Mouse (Mus musculus) hindbrain, embryonic 10.5 days (tissue): ENCODE results near the gene P3h2. TPM values are rescaled to one million over a fixed set of nuclear protein-coding genes. Genes with fewer than 3 reads are reported as not detected.
A peak's percentile ranks its signal among the peaks of the same experiment; 100 is the strongest.

ENCODE experiments used
- DNase-seq: peaks from one replicate; pipeline ENCODE4 v3.0.0-alpha.2; 2017; ENCODE audit warnings: low spot score
- H3K27ac ChIP-seq: fragments of 300-500 bp; sonication (generic); 2 replicates; pipeline ENCODE4 v1.5.1; 2016; ENCODE audit warnings: mild to moderate bottlenecking, moderate library complexity
- H3K27me3 ChIP-seq: fragments of 300-500 bp; sonication (generic); 2 replicates; pipeline ENCODE4 v1.6.1; 2016; ENCODE audit warnings: mild to moderate bottlenecking; ENCODE audit not compliant: poor library complexity, insufficient read depth, severe bottlenecking
- H3K36me3 ChIP-seq: fragments of 300-500 bp; sonication (generic); 2 replicates; pipeline ENCODE4 v1.6.1; 2016; ENCODE audit warnings: mild to moderate bottlenecking, moderate library complexity
- H3K4me1 ChIP-seq: fragments of 300-500 bp; sonication (generic); replicated peaks from 2 replicates; pipeline ENCODE4 v1.6.1; 2016; ENCODE audit warnings: mild to moderate bottlenecking
- H3K4me3 ChIP-seq: fragments of 300-500 bp; sonication (generic); 2 replicates; pipeline ENCODE4 v1.5.1; 2016; ENCODE audit warnings: mild to moderate bottlenecking, moderate library complexity
- H3K9me3 ChIP-seq: fragments of 300-500 bp; sonication (generic); 2 replicates; pipeline ENCODE4 v1.6.1; 2016; ENCODE audit warnings: mild to moderate bottlenecking, moderate library complexity
- WGBS: fragments of 180-500 bp; shearing (Covaris S2); methylation state at CpG from one replicate; pipeline ENCODE4 v1.1.7; 2016; 5-methylcytosine and 5-hydroxymethylcytosine counted together
- polyA plus RNA-seq: library from polyadenylated mRNA; unstranded; fragments of >200 nt; fragmentation: Nextera tagmentation; extraction: Ambion mirVana; gene quantifications from 2 replicates; pipeline ENCODE4 v1.2.1, GENCODE M21; 2016

The P3h2 gene
- polyA plus RNA-seq, result 1.9 and 2.1 TPM in 2 replicates

DNA sequence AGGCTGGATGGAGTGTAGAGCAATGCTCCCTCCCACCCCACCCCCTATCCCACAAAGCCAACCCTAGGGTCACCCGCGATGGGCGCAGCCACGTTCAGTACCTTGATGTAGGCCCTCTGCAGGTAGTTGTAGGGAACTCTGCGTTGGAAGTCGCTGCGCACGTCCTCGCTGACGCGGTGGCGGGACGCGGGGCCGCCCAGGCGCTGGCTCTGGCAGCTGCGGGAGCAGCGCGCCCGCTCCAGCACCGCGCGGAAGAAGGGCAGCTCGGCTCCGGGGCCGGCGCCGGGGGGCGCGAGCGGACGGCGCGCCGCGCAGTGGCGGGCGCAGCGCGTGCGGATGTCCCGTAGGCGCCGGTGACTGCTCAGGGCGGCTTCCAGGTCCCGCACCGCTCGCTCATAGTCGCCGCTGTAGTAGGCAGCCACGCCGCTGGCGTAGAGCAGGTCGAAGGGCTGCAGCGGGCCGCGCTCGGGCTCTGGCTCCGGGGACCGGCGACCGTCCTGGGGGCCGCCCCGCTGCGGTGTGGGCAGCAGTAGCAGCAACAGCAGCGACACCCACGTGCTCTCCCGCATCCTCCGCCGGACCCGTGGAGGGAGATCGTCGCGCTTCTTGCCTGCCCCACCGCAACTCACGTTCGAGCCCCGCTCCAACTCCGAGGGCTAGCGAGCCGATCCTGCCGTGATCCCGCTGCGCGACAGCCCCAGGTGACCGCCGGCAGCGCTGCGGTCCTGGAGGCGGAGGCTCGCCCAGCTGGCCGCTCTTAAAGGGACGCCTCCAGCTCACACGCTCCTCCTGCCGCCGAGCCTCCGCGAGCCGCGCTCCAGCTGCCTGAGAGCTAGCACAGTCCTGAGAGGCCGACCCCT is at the start of gene P3h2:
TSS of gene P3h2 (minus strand) at position 670 of the 860 bp plus-strand sequence.
- WGBS, result under 1% methylated on average over 100 of the region's 101 CpGs
- DNase-seq, result peak; percentile 79
- 0 out of 2 replicates have a peak, but pooled peaks cover 4% of the 10 kb centered on the region for H3K9me3 ChIP-seq
- peaks cover 32% of the 10 kb centered on the region for H3K27me3 ChIP-seq
- peak within 1 kb of the TSS; percentile 89 for H3K27ac ChIP-seq
- no peaks in the 10 kb centered on the region for H3K36me3 ChIP-seq
- H3K4me3 ChIP-seq, result peak within 1 kb of the TSS; percentile 74
- peaks cover 21% of the 10 kb centered on the region; the same call in 1 of the 2 replicates for H3K4me1 ChIP-seq

DNA sequence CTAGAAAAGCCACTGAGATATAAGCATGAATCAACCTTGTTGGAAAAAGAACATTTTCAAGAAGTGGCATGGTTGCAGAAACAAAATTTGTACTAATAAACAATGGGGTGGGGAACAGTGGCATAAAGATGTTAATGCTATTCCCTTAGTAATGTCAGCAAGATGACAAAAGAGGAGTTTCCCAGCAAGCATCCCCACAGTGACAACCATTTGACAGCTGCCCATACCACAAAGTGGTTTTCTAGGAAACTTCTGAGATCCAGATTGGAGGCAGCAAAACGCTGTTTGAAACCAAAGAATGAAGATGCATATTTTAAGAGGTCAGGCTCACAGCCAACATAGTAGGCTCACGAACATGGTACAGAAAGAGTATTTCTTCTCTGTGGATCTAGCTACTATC is 46.7 kb upstream of the P3h2 start:
- Histone ChIP-seq H3K4me1 (no peaks in the 10 kb centered on the region), H3K4me3 (no peak overlapping the region), H3K27me3 (no peaks in the 10 kb centered on the region), H3K9me3 (no peaks in the 10 kb centered on the region), H3K36me3 (no peaks in the 10 kb centered on the region), H3K27ac (no peak overlapping the region)
- 88% methylated on average over 2 of the region's 2 CpGs for WGBS
- DNase-seq, result no peak

GRCm38 (mm10) chr16:26150943-26151342 is 45.4 kb upstream of the P3h2 start:
- WGBS, result 73% methylated on average over 1 of the region's 1 CpGs
- H3K4me3 ChIP-seq, result no peak overlapping the region
- H3K9me3 ChIP-seq, result no peaks in the 10 kb centered on the region
- H3K36me3 ChIP-seq, result no peaks in the 10 kb centered on the region
- H3K27me3 ChIP-seq, result no peaks in the 10 kb centered on the region
- no peak for DNase-seq
- no peaks in the 10 kb centered on the region for H3K4me1 ChIP-seq
- H3K27ac ChIP-seq, result no peak overlapping the region

DNA sequence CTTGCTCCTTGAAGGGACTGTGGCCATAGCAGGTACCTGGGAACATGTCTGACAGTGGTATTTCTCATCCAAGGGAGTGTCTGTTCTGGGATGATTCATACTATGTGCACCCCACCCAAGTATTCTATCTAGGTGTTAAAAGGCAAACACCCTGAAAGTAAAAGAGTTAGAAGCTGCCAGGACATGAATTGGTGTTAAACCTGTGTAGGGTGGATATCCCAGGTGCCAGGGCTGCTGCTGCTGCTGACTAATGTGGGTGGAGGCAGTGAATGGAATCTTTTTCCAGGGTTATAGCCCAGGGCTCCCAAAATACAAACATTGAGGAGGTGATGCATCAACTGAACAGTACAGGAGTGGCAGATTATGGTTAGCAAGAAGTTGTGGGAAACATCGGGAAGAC is 41.3 kb upstream of the P3h2 start:
- no peak overlapping the region for H3K27ac ChIP-seq
- DNase-seq, result no peak
- no peaks in the 10 kb centered on the region for H3K9me3 ChIP-seq
- H3K4me1 ChIP-seq, result no peaks in the 10 kb centered on the region
- no peaks in the 10 kb centered on the region for H3K27me3 ChIP-seq
- 94% methylated on average over 1 of the region's 1 CpGs for WGBS
- no peak overlapping the region for H3K4me3 ChIP-seq
- H3K36me3 ChIP-seq, result no peaks in the 10 kb centered on the region

DNA sequence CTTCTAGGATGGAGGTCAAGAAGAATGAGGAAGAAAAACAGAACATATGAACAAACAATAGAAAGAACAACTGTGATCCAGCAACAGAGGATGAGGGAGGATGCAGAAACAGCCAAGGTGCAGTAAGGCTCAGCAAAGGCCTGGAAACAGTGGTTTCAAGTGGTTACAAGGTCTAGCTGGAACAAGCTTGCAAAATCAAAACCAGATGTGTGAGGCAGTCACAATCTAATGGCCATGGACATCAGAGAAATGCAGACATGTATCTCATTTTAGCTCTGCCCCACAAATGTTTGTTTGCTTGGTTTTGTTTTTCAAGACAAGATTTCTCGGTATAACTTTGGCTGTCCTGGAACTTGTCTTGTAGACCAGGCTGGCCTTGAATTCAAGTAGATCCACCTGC is 25.5 kb upstream of the P3h2 start:
- Histone ChIP-seq H3K4me1 (no peaks in the 10 kb centered on the region), H3K36me3 (no peaks in the 10 kb centered on the region), H3K9me3 (no peaks in the 10 kb centered on the region), H3K4me3 (no peak overlapping the region), H3K27me3 (no peaks in the 10 kb centered on the region), H3K27ac (no peak overlapping the region)
- DNase-seq, result no peak
- WGBS, result 77% methylated on average over 1 of the region's 1 CpGs

DNA sequence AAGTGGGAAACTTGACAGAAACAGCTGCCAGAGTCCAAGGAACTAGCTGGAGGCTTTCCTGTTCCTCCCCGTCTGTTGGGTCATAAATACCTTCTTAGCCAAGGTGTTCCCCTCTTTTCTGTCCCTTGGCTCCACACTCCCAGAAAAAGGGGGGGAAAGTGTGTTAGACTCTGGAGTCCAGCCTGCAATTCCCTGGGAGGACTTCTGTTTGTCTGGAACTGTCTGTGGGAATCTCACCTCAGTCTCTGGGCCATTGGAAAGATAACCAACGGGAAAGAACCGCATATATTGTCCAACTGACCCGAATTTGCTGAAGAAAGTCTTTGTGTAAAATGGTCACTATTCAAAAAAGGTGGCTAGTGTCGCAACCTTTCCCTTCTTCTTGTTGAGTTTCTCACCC is 1.0 kb upstream of the P3h2 start:
- 0 out of 2 replicates have a peak, but pooled peaks cover 4% of the 10 kb centered on the region for H3K9me3 ChIP-seq
- peaks cover 21% of the 10 kb centered on the region; the same call in 1 of the 2 replicates for H3K4me1 ChIP-seq
- 81% methylated on average over 5 of the region's 5 CpGs for WGBS
- no peak for DNase-seq
- no peak overlapping the region for H3K4me3 ChIP-seq
- peaks cover 32% of the 10 kb centered on the region for H3K27me3 ChIP-seq
- H3K36me3 ChIP-seq, result no peaks in the 10 kb centered on the region
- no peak overlapping the region for H3K27ac ChIP-seq

GRCm38 (mm10) chr16:26106041-26106617 is 545 bp upstream of the P3h2 start:
- 0 out of 2 replicates have a peak, but pooled peaks cover 4% of the 10 kb centered on the region for H3K9me3 ChIP-seq
- H3K27ac ChIP-seq, result peak overlapping the region; percentile 89
- H3K4me3 ChIP-seq, result peak overlapping the region; percentile 74
- WGBS, result 14% methylated on average over 5 of the region's 5 CpGs
- no peaks in the 10 kb centered on the region for H3K36me3 ChIP-seq
- peaks cover 32% of the 10 kb centered on the region for H3K27me3 ChIP-seq
- H3K4me1 ChIP-seq, result peaks cover 21% of the 10 kb centered on the region; the same call in 1 of the 2 replicates
- no peak for DNase-seq

- peak; percentile 8 for DNase-seq
- Histone ChIP-seq H3K36me3 (no peaks in the 10 kb centered on the region), H3K27ac (no peak overlapping the region), H3K4me1 (peaks cover 21% of the 10 kb centered on the region; the same call in 1 of the 2 replicates), H3K27me3 (peaks cover 32% of the 10 kb centered on the region), H3K9me3 (0 out of 2 replicates have a peak, but pooled peaks cover 4% of the 10 kb centered on the region), H3K4me3 (peak overlapping the region; percentile 74)
- 44% methylated on average over 4 of the region's 4 CpGs for WGBS
Observed at GRCm38 (mm10) chr16:26104274-26104673, 1.3 kb downstream of the P3h2 start.

DNA sequence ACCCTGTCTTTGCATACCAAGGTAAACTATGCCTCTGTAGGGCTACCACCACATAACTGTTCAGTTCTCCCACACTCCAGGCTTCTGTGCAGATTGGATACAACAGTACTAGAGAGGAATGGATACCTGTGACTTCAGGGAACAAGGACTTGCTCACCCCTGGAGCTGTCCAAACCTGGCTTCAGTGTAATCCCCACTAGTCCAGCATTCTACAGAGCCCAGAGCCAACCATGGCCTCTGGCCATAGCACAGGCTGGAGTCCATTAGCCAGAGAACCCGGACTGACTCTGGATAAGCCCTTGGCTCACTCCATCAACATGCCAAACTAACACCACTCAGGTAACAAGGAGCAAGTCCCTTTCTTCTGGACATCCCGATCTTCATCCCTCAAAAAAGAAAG is 2.7 kb downstream of the P3h2 start:
- Histone ChIP-seq H3K36me3 (no peaks in the 10 kb centered on the region), H3K27me3 (peaks cover 32% of the 10 kb centered on the region), H3K27ac (no peak overlapping the region), H3K4me1 (peaks cover 21% of the 10 kb centered on the region; the same call in 1 of the 2 replicates), H3K4me3 (no peak overlapping the region), H3K9me3 (no peaks in the 10 kb centered on the region)
- 79% methylated on average over 2 of the region's 2 CpGs for WGBS
- no peak for DNase-seq

DNA sequence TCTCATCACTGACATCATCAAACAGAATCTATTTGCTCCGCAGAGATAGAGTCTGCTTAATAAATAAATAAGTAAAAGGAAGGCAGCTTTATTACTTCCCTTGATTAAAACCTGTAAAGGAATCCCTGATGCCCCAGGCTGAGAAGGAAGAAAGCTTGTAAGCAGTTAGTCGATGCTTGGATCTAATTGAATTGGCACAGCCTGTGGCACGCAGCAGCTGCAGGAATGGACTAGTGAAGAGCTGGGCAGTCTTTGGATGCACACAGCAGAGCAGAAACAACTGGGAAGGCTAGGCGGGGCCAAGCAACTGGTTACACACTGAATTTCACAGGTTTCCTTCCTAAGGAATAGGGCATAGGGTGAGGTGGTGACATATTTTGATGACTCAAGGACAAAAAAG is 5.4 kb downstream of the P3h2 start:
- peaks cover 19% of the 10 kb centered on the region for H3K27me3 ChIP-seq
- H3K4me3 ChIP-seq, result no peak overlapping the region
- H3K4me1 ChIP-seq, result peaks cover 7% of the 10 kb centered on the region; the same call in 1 of the 2 replicates
- H3K9me3 ChIP-seq, result no peaks in the 10 kb centered on the region
- no peaks in the 10 kb centered on the region for H3K36me3 ChIP-seq
- no peak for DNase-seq
- H3K27ac ChIP-seq, result no peak overlapping the region
- 64% methylated on average over 4 of the region's 4 CpGs for WGBS

DNA sequence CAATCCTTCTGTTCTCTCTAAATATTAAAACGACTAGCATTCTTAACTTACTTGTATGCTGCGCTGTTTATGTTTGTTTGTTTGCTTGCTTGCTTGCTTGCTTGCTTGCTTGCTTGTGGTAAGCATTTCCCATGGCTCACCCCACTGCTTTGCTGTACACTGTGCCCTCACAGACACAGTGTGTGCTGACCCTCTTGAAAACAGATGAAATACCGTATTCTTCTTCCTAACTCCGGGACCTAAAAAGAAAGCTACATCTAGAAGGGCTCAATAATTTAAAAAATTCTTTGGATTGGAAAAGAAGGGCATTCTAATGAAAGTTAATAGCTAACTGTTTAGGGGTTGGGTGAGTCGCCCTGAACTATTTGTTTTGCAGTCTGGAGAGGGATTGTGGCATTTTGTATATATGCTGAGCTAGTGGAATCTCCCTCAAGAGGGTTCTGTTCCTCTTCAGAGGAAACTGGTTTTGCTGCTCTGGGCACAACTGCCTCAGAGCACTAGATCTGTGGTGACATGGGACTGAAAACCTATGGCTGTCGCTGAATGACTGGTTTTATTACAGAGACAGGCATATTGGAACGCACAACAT is 9.8 kb downstream of the P3h2 start:
- H3K4me3 ChIP-seq, result no peak overlapping the region
- H3K36me3 ChIP-seq, result no peaks in the 10 kb centered on the region
- H3K27ac ChIP-seq, result no peak overlapping the region
- WGBS, result 81% methylated on average over 7 of the region's 7 CpGs
- H3K9me3 ChIP-seq, result no peaks in the 10 kb centered on the region
- H3K27me3 ChIP-seq, result no peaks in the 10 kb centered on the region
- no peaks in the 10 kb centered on the region for H3K4me1 ChIP-seq
- no peak for DNase-seq

DNA sequence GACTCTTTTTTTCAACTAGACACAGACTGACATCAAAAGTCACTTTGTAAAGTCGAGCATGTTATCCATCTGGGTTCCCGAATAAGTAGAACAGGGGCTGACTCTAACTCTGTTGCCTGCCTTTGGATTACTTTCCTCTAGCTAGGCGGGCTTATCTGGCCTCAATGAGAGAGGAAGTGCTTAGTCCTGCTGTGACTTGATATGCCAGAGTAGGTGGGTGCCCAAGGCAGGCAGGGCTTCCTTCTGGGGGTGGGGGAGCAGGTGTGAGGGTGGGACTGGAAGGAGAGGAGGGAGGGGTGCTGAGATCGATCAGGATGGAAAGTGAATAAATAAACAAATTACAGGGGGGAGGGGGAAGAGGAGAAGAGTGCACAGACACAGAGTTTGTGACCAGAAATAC is 11.7 kb downstream of the P3h2 start:
- Histone ChIP-seq H3K36me3 (no peaks in the 10 kb centered on the region), H3K9me3 (no peaks in the 10 kb centered on the region), H3K4me3 (no peak overlapping the region), H3K4me1 (no peaks in the 10 kb centered on the region), H3K27me3 (no peaks in the 10 kb centered on the region), H3K27ac (no peak overlapping the region)
- WGBS, result 73% methylated on average over 4 of the region's 4 CpGs
- DNase-seq, result no peak

DNA sequence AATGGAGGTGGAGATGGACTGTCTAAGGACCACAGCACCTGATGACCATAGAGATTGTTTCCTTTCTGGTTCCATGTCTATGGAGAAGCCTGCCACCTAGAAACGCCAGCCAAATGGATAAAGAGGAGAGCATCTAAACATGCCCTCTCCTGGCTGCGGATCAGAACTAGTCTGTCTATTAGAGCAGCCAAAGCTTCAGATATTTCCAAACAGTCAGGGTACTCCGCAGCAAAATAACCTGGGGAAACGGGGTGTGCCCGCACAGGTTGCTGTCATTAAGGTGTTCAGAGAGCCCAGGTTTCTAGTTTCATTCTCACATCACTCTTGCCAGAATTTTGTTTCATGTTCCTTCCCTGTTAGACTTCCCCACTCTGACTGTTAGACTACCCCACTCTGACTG is 16.6 kb downstream of the P3h2 start:
- Histone ChIP-seq H3K36me3 (no peaks in the 10 kb centered on the region), H3K4me1 (no peaks in the 10 kb centered on the region), H3K4me3 (no peak overlapping the region), H3K9me3 (no peaks in the 10 kb centered on the region), H3K27ac (no peak overlapping the region), H3K27me3 (no peaks in the 10 kb centered on the region)
- no peak for DNase-seq
- WGBS, result 89% methylated on average over 5 of the region's 5 CpGs
